Mouse (Mus musculus): ENCODE results near the gene Gm20867.
"Not testable (repeated sequence)": the region's sequence is repeated elsewhere in the genome, so short reads cannot be mapped to it uniquely, and the experiment has no call there.

Gene Gm20867

DNA sequence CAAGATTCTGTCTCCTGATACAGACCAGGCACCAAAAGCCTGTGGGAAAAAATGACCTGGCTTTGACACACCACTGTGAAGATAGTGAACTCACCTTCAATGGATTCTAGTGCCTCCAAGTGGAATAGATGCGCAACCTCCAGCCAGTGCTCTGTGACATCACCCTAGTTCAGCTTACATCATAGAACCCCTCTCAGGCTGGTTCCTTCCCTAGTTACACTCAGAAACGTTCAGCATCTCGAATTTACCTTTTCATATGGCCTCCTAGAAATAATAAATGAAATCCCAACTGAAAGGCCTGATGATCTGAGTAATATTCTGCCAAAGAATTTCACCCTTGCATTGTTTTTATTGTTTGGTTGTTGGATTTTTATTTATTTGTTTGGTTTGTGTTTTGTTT, at the start of gene Gm20867:
Gm20867 (minus strand) TSS at position 101 of the 400 bp plus-strand sequence.
- not testable (repeated sequence) for DNase-seq (ENCODE audit: extremely low read depth, low read depth, low spot score)

All from fat pad, adult 2 months (tissue).